Mouse (Mus musculus) forebrain, postnatal 0 days (tissue): ENCODE data around the gene Smco2. TPM values are rescaled to one million over a fixed set of nuclear protein-coding genes. Genes with fewer than 3 reads are reported as not detected.

Experiments
- ATAC-seq: fragments of 200-750 bp; cut with Nextera tagmentation; 2 replicates; pipeline ENCODE4 v1.8.0; 2017; ENCODE audit warnings: mild to moderate bottlenecking, moderate library complexity
- DNase-seq: peaks from one replicate; pipeline ENCODE4 v3.0.0-alpha.2; 2015
- H3K27ac ChIP-seq: fragments of 300-500 bp; sonication (generic); 2 replicates; pipeline ENCODE4 v1.5.1; 2014; ENCODE audit warnings: low read depth, mild to moderate bottlenecking, antibody characterized with exemption, low read length, moderate library complexity, mixed read lengths
- H3K27me3 ChIP-seq: fragments of 300-500 bp; sonication (generic); 2 replicates; pipeline ENCODE4 v1.6.1; 2014; ENCODE audit warnings: mild to moderate bottlenecking, low read length, mixed read lengths; ENCODE audit not compliant: insufficient read depth
- H3K36me3 ChIP-seq: fragments of 300-500 bp; sonication (generic); 2 replicates; pipeline ENCODE4 v1.6.1; 2014; ENCODE audit warnings: mild to moderate bottlenecking, moderate library complexity; ENCODE audit not compliant: insufficient read depth
- H3K4me1 ChIP-seq: fragments of 300-500 bp; sonication (generic); 2 replicates; pipeline ENCODE4 v1.6.1; 2014; ENCODE audit warnings: antibody characterized with exemption; ENCODE audit not compliant: insufficient read depth
- H3K4me2 ChIP-seq: fragments of 300-500 bp; sonication (generic); 2 replicates; pipeline ENCODE4 v1.6.1; 2014; ENCODE audit warnings: low read depth, mild to moderate bottlenecking, moderate library complexity
- H3K4me3 ChIP-seq: fragments of 300-500 bp; sonication (generic); 2 replicates; pipeline ENCODE4 v1.5.1; 2014; ENCODE audit warnings: low read depth, low read length, mixed read lengths
- H3K9ac ChIP-seq: fragments of 300-500 bp; sonication (generic); 2 replicates; pipeline ENCODE4 v1.6.1; 2014; ENCODE audit warnings: mild to moderate bottlenecking
- H3K9me3 ChIP-seq: fragments of 300-500 bp; sonication (generic); 2 replicates; pipeline ENCODE4 v1.6.1; 2016; ENCODE audit warnings: low read length
- CTCF ChIP-seq: sonication (generic); IDR thresholded peaks from 2 replicates; pipeline ENCODE4 v1.5.1; 2016; ENCODE audit warnings: antibody characterized with exemption, control low read depth, low read depth
- WGBS: fragments of 180-500 bp; shearing (Covaris S2); extraction: QIAGEN DNeasy Blood & Tissue Kit; methylation state at CpG from one replicate; pipeline ENCODE4 v1.1.7; 2014; 5-methylcytosine and 5-hydroxymethylcytosine counted together
- polyA plus RNA-seq: library from polyadenylated mRNA; unstranded; fragments of >200 nt; fragmentation: Nextera tagmentation; extraction: Ambion mirVana; gene quantifications from 2 replicates; pipeline ENCODE4 v1.2.1, GENCODE M21; 2015
- total RNA-seq: library from RNA; depleted of rRNA; stranded (reverse); fragments of >200 nt; gene quantifications from 2 replicates; pipeline ENCODE4 v1.2.3, GENCODE M21; 2014; rRNA removed

The Smco2 gene
- total and polyA plus RNA-seq, 2 experiments from 2014 or later: not detected

DNA sequence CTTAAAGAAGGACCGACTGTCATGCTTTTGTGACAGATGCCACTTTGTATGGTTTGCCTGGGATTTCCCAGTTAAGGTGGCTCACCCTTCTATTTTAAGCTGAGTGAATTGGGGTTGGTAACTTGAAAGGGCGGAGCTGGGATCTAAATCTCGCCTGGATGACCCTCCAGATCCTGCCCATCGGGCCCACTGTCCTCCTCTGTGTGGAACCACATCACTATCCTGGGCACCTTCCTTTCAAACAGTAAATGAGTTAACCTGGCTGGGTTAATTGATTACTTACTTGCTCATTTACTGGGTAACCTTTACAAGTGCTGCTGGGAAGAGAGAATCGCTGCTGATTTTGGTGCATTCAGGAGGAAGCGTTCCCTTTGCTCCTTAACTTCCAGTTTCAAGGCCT, 68.4 kb downstream of the Smco2 start:
- Histone ChIP-seq H3K27ac (no peak overlapping the region), H3K4me3 (no peak overlapping the region), H3K27me3 (no peaks in the 10 kb centered on the region), H3K9ac (no peak overlapping the region), H3K9me3 (no peaks in the 10 kb centered on the region), H3K36me3 (no peaks in the 10 kb centered on the region), H3K4me2 (no peak overlapping the region), H3K4me1 (no peaks in the 10 kb centered on the region)
- DNase-seq (no peak), ATAC-seq (no peak)
- WGBS: 94% methylated on average over 6 of the region's 6 CpGs
- no peak for TF ChIP-seq CTCF

Other genes starting within 250 kb of the Smco2 start
- 65.2 and 85.3 TPM in 2 replicates for gene Med21, start 207.6 kb upstream of the Smco2 start, total RNA-seq
- 112 and 115 TPM in 2 replicates for gene Med21, start 207.6 kb upstream of the Smco2 start, polyA plus RNA-seq
- gene Tm7sf3, start 207.3 kb upstream of the Smco2 start, total RNA-seq: 41.0 and 51.1 TPM in 2 replicates
- gene Tm7sf3, start 207.3 kb upstream of the Smco2 start, polyA plus RNA-seq: 30.5 and 40.6 TPM in 2 replicates
- 7.1 and 7.6 TPM in 2 replicates for gene Stk38l, start 125.1 kb upstream of the Smco2 start, total RNA-seq
- gene Stk38l, start 125.1 kb upstream of the Smco2 start, polyA plus RNA-seq: 8.1 and 11.0 TPM in 2 replicates
- gene Arntl2, start 54.0 kb upstream of the Smco2 start, total RNA-seq: 2.7 and 3.5 TPM in 2 replicates
- 2.3 and 4.5 TPM in 2 replicates for gene Arntl2, start 54.0 kb upstream of the Smco2 start, polyA plus RNA-seq
- gene Ppfibp1, start 38.4 kb downstream of the Smco2 start, total RNA-seq: 32.0 and 33.0 TPM in 2 replicates
- gene Ppfibp1, start 38.4 kb downstream of the Smco2 start, polyA plus RNA-seq: 15.6 and 23.8 TPM in 2 replicates
- gene 1700034J05Rik, start 104.3 kb downstream of the Smco2 start, total RNA-seq: not detected in 2 replicates
- gene 1700034J05Rik, start 104.3 kb downstream of the Smco2 start, polyA plus RNA-seq: not detected in 2 replicates
- 1.0 and 1.1 TPM in 2 replicates for gene Rep15, start 182.5 kb downstream of the Smco2 start, total RNA-seq
- 0.35 and 0.74 TPM in 2 replicates for gene Rep15, start 182.5 kb downstream of the Smco2 start, polyA plus RNA-seq
- 12.6 and 20.3 TPM in 2 replicates for gene Mrps35, start 192.7 kb downstream of the Smco2 start, total RNA-seq
- 82.6 and 83.2 TPM in 2 replicates for gene Mrps35, start 192.7 kb downstream of the Smco2 start, polyA plus RNA-seq
- 1.0 and 1.6 TPM in 2 replicates for gene Mansc4, start 236.9 kb downstream of the Smco2 start, total RNA-seq
- gene Mansc4, start 236.9 kb downstream of the Smco2 start, polyA plus RNA-seq: 0.79 and 1.6 TPM in 2 replicates
- gene Klhl42, start 241.3 kb downstream of the Smco2 start, total RNA-seq: 23.9 and 27.8 TPM in 2 replicates
- 4.7 and 6.0 TPM in 2 replicates for gene Klhl42, start 241.3 kb downstream of the Smco2 start, polyA plus RNA-seq